Mouse (Mus musculus): ENCODE measurements around the gene Dmgdh. TPM values are rescaled to one million over a fixed set of nuclear protein-coding genes. Genes with fewer than 3 reads are reported as not detected.

Dmgdh gene
- polyA plus RNA-seq, 1 experiment from 2014 or later = 0.30 TPM

DNA sequence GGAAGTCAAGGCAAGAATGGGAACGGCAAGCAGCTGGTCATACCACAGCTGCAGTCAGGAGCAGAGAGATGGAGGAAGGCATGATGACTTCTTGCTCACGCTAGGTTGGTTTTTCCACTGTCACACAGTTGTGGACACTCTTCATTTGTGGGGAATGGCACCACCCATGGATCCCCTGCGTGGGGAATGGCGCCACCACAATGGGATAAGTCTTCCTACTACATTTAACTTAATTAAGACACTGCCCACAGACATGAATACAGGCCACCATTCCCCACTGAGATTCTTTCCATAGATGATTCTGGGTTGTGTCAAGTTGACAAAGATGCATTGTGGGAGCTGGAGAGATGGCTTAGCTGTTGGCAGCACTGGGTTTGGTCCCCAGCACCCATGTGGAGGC is 38.1 kb downstream of the Dmgdh start:
- no peak overlapping the region for H3K9ac ChIP-seq
- H3K9me3 ChIP-seq = no peaks in the 10 kb centered on the region
- no peak for ATAC-seq (ENCODE audit: low FRiP score, low read depth)
- no peak overlapping the region for H3K27ac ChIP-seq (replicated peaks)
- 92% methylated on average over 4 of the region's 4 CpGs for WGBS
- no peak overlapping the region for H3K4me3 ChIP-seq
- H3K4me1 ChIP-seq (replicated peaks) = no peaks in the 10 kb centered on the region
- no peak overlapping the region for H3K4me2 ChIP-seq
- no peaks in the 10 kb centered on the region for H3K27me3 ChIP-seq
- no peaks in the 10 kb centered on the region for H3K36me3 ChIP-seq

DNA sequence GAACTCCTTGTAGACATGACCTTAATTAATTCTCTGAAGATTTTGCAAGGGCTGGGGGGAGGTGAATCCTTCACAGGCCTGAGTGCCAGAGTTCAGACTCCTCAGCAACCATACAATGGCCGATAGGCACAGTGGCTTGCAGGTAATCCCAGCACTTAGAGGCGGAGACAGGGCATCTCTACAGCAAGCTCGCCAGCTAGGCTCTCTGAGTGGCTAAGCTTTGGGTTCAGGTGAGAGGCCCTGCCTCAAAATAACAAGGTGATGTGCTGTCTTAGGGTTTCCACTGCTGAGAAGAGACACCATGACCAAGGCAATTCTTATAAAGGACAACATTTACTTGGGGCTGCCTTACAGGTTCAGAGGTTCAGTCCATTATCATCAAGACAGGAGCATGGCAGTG is 39.6 kb downstream of the Dmgdh start:
- no peak for ATAC-seq (ENCODE audit: low FRiP score, low read depth)
- Histone ChIP-seq H3K4me1 (replicated peaks) (no peaks in the 10 kb centered on the region), H3K27ac (replicated peaks) (no peak overlapping the region), H3K4me3 (no peak overlapping the region), H3K9me3 (no peaks in the 10 kb centered on the region), H3K36me3 (no peaks in the 10 kb centered on the region), H3K9ac (no peak overlapping the region), H3K27me3 (no peaks in the 10 kb centered on the region), H3K4me2 (no peak overlapping the region)
- WGBS = 90% methylated on average over 3 of the region's 3 CpGs

DNA sequence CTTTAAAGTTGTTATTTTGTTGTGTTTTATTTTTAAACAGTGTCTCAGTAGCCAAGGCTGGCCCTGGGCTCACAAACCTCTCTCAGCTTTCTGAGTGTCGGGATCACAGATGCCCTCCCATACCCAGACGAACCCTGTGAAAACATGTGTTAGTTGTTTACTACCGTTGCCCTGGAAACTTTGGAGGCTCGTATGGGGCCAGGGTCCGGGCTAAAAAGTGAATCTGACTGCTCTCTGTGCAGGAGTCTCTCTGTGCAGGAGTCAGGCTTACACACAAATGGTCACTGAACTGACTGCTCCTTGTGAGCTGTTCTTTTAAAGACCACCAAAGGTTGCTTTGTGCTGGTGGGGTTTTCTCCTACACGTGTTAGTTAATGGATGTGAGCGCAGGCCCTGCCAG is 42.9 kb downstream of the Dmgdh start:
- no peak overlapping the region for H3K4me3 ChIP-seq
- ATAC-seq (ENCODE audit: low FRiP score, low read depth) = no peak
- H3K4me1 ChIP-seq (replicated peaks) = no peaks in the 10 kb centered on the region
- no peaks in the 10 kb centered on the region for H3K36me3 ChIP-seq
- H3K4me2 ChIP-seq = no peak overlapping the region
- H3K27ac ChIP-seq (replicated peaks) = no peak overlapping the region
- whole genome bisulfite sequencing = 44% methylated on average over 7 of the region's 7 CpGs
- H3K27me3 ChIP-seq = no peaks in the 10 kb centered on the region
- no peaks in the 10 kb centered on the region for H3K9me3 ChIP-seq
- H3K9ac ChIP-seq = no peak overlapping the region

DNA sequence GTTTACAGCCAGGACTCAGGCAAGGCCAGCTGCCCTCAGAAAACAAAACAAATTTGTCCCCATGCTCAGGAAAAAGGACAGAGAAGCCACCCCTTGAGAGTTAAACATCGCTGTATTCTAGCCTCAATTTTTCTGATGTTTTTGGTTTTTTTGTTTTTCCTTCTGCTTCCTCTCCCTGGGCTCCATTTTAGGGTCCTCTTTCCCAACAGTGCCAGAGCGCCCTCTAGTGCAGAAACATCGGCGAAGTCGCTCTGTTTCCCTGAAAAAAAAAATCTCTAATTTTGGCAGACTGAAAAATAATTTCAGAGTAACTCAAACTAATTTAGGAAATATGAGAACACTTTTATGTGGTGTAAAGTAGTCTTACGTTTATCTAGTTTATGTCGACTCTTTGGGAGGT is 44.7 kb downstream of the Dmgdh start:
- H3K9me3 ChIP-seq = no peaks in the 10 kb centered on the region
- ATAC-seq (ENCODE audit: low FRiP score, low read depth) = no peak
- no peaks in the 10 kb centered on the region for H3K4me1 ChIP-seq (replicated peaks)
- H3K9ac ChIP-seq = no peak overlapping the region
- H3K36me3 ChIP-seq = no peaks in the 10 kb centered on the region
- 6% methylated on average over 7 of the region's 7 CpGs for WGBS
- peak overlapping the region; percentile 20 for H3K4me2 ChIP-seq
- H3K4me3 ChIP-seq = no peak overlapping the region
- H3K27ac ChIP-seq (replicated peaks) = no peak overlapping the region
- H3K27me3 ChIP-seq = no peaks in the 10 kb centered on the region

DNA sequence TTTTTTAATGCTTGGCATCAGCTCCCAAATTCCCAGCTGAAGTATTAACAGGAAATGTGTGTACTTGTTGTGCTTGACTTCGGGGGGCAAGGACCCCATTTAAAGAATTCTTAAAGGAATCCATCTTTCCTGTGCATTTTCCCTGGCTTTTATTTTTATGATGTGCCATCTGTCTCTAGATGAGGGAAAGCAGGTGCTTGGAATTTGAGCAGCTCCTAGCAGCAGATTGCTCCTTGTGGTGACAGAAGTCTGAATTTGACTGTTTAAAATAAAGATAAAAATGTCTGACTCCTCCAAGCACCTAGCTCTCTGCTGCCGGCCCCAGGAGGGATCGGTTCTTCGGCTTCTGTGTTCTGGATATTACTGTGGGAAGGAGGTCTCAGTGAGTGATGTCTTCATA is 47.7 kb downstream of the Dmgdh start:
- no peak for ATAC-seq (ENCODE audit: low FRiP score, low read depth)
- no peaks in the 10 kb centered on the region for H3K4me1 ChIP-seq (replicated peaks)
- no peak overlapping the region for H3K4me2 ChIP-seq
- no peaks in the 10 kb centered on the region for H3K36me3 ChIP-seq
- no peak overlapping the region for H3K4me3 ChIP-seq
- no peak overlapping the region for H3K9ac ChIP-seq
- no peaks in the 10 kb centered on the region for H3K9me3 ChIP-seq
- H3K27ac ChIP-seq (replicated peaks) = no peak overlapping the region
- no peaks in the 10 kb centered on the region for H3K27me3 ChIP-seq
- WGBS = 79% methylated on average over 4 of the region's 4 CpGs

DNA sequence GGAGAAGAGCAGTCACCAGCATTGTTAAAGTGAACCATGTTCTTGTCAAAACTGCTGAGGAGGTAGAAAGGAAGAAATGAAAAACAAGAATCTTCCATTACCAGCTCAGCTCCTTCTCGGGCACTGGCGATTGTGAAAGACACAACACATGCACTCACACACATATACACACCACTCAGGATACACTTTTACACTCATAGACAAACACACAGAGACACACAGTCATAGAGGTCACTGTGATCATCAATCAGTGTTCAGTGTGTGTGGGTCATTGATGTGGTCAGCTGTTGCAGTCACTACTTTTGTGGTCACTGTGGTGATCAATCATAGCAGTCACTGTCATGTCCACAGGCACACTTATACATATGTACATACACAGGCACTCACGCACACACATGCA is 49.2 kb downstream of the Dmgdh start:
- WGBS = 92% methylated on average over 3 of the region's 3 CpGs

DNA sequence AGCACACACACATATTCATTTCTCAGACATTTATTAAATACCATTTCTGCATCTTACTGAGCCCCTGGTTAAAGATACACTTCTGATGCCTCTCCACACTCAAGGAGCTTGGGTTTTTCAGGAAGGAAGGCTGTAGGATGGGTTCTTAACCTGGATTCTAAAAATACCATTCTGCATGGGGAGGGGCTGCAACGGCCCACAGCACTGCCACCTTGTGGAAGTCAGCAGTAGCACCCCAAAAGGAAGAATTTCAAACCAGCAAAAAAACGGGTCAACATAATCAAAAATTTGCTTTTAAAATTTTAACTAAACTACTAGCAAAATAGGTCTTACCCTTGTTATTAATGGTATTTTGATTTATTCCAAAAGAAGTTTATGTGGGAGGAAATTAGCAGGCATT is 50.0 kb downstream of the Dmgdh start:
- Histone ChIP-seq H3K4me1 (replicated peaks) (no peaks in the 10 kb centered on the region), H3K9ac (no peak overlapping the region), H3K27ac (replicated peaks) (no peak overlapping the region), H3K36me3 (no peaks in the 10 kb centered on the region), H3K4me3 (no peak overlapping the region), H3K4me2 (no peak overlapping the region), H3K9me3 (no peaks in the 10 kb centered on the region), H3K27me3 (no peaks in the 10 kb centered on the region)
- no peak for ATAC-seq (ENCODE audit: low FRiP score, low read depth)
- 35% methylated on average over 2 of the region's 2 CpGs for WGBS

More for the DNA sequence above, 49.2 kb downstream of the Dmgdh start:
- 0 out of 2 replicates have a peak, but pooled peaks have one; percentile 51 for ATAC-seq (ENCODE audit: low FRiP score, low read depth)
- no peak overlapping the region for H3K9ac ChIP-seq
- no peaks in the 10 kb centered on the region for H3K9me3 ChIP-seq
- no peak overlapping the region for H3K4me2 ChIP-seq
- H3K27ac ChIP-seq (replicated peaks) = no peak overlapping the region
- H3K4me1 ChIP-seq (replicated peaks) = no peaks in the 10 kb centered on the region
- no peaks in the 10 kb centered on the region for H3K36me3 ChIP-seq
- H3K27me3 ChIP-seq = no peaks in the 10 kb centered on the region
- no peak overlapping the region for H3K4me3 ChIP-seq

DNA sequence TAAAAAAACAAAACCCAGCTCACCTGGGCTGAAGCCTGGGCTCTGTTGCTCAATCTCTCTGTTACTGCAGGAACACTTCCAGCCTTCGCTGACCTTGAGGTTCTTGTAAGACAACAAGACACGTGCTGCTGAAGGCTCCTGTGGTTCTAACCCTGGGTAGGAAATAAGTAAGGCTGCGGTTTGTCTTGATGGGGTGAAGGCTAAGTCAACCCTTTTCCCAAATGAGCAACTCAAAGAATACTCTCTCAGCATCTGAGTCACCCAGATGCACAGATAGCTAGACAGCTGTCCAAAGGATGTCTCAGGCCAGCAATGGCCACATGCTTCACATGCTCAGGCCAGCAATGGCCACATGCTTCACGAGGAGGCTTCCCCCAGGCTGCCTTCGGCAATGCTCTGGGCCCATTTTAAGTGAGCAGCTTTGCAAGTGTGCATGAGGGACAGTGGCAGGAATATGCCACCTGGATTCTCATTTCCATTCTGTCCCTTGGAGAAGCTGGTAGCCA is 61.0 kb downstream of the Dmgdh start:
- no peak for ATAC-seq (ENCODE audit: low FRiP score, low read depth)
- H3K9me3 ChIP-seq = no peaks in the 10 kb centered on the region
- no peak overlapping the region for H3K4me3 ChIP-seq
- H3K4me1 ChIP-seq (replicated peaks) = no peaks in the 10 kb centered on the region
- no peak overlapping the region for H3K27ac ChIP-seq (replicated peaks)
- H3K27me3 ChIP-seq = no peaks in the 10 kb centered on the region
- no peak overlapping the region for H3K9ac ChIP-seq
- WGBS = 88% methylated on average over 5 of the region's 5 CpGs
- H3K36me3 ChIP-seq = no peaks in the 10 kb centered on the region
- H3K4me2 ChIP-seq = no peak overlapping the region

DNA sequence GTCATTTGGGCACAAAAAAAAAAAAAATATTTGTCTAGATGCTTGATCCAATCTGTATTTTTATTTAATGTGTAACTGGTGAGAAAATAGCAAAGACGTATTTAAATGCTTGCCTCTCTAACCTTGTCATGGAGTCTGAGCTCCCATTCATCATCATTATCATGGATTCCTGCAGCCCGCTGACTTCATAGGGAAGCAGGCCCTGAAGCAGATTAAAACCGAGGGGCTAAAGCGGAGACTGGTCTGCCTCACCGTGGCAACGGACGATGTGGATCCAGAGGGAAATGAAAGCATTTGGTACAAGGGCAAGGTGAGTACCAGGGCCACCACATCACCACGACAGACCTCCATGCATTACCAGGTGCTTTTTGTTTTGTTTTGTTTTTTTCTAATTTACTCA is 69.9 kb downstream of the Dmgdh start:
- no peak overlapping the region for H3K4me3 ChIP-seq
- no peaks in the 10 kb centered on the region for H3K27me3 ChIP-seq
- H3K9me3 ChIP-seq = no peaks in the 10 kb centered on the region
- H3K36me3 ChIP-seq = no peaks in the 10 kb centered on the region
- no peaks in the 10 kb centered on the region; the same call in 1 of the 2 replicates for H3K4me1 ChIP-seq (replicated peaks)
- no peak for ATAC-seq (ENCODE audit: low FRiP score, low read depth)
- H3K4me2 ChIP-seq = no peak overlapping the region
- 0 out of 2 replicates have a peak overlapping the region, but pooled peaks have one; percentile 11 for H3K27ac ChIP-seq (replicated peaks)
- 19% methylated on average over 8 of the region's 8 CpGs for WGBS
- H3K9ac ChIP-seq = no peak overlapping the region

DNA sequence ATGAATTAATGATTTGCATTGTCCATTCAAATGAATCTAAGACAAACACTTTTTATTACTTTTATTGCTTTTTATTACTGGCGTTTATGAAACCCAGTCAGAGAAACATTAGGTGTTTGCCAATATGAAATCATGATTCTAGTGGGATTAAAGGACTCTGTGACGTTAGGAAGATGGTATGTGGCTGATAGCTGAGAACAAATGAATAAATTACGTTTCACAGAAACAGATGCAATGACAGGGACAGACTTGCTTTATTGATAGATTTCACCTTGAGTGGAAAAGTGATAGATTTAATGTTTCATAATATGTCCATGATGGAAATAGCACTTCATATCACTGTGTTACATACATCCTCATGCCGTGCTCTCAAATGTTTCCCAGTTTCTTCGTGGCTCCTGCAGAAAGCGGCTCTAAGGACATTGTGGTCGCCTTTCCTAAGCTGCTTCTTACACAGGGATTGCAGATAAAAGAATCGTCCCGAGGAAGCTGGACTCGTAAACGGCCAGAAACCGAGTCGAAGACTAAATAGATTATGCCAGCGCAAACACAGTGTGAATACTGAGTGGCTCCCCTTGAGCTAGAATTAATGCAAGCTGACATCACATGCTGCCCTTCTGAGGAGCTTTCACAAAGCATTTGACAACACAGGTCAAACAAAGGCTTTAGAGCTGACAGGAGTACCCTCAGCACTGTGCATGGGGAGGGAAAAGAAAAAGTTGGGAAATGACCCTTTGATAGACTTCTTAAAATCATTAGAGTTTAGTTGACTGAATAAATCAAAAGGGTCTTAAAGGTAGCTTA is 78.6 kb downstream of the Dmgdh start:
- 24% methylated on average over 14 of the region's 14 CpGs for WGBS
- peak; percentile 77 for ATAC-seq (ENCODE audit: low FRiP score, low read depth)
- H3K36me3 ChIP-seq = no peaks in the 10 kb centered on the region
- no peak overlapping the region for H3K4me3 ChIP-seq
- H3K27me3 ChIP-seq = no peaks in the 10 kb centered on the region
- H3K4me2 ChIP-seq = peak overlapping the region; percentile 39
- peaks cover 5% of the 10 kb centered on the region for H3K4me1 ChIP-seq (replicated peaks)
- H3K9ac ChIP-seq = no peak overlapping the region
- no peaks in the 10 kb centered on the region for H3K9me3 ChIP-seq
- H3K27ac ChIP-seq (replicated peaks) = peak overlapping the region; percentile 55

DNA sequence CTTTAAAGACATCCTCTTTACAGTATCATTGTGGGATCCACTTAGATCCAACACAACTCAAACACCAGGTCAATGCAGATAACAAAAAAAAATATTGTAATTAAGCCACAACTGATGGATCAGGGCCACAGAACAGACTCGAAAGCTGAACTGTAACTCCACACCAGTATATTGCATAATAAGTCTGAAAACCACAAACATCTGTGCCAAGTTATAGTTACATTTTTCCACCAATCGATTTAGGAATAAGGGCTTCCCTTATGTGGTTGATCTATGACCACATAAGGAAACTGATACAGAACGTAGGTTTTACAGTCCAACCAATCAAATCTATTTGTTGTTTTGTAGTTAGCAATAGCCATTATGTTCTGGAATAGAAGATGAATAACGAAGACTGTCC is 80.9 kb downstream of the Dmgdh start:
- 91% methylated on average over 4 of the region's 4 CpGs for WGBS
- Histone ChIP-seq H3K9me3 (no peaks in the 10 kb centered on the region), H3K4me2 (no peak overlapping the region), H3K4me1 (replicated peaks) (peaks cover 5% of the 10 kb centered on the region), H3K4me3 (no peak overlapping the region), H3K36me3 (no peaks in the 10 kb centered on the region), H3K9ac (no peak overlapping the region), H3K27me3 (no peaks in the 10 kb centered on the region), H3K27ac (replicated peaks) (no peak overlapping the region)
- no peak for ATAC-seq (ENCODE audit: low FRiP score, low read depth)

DNA sequence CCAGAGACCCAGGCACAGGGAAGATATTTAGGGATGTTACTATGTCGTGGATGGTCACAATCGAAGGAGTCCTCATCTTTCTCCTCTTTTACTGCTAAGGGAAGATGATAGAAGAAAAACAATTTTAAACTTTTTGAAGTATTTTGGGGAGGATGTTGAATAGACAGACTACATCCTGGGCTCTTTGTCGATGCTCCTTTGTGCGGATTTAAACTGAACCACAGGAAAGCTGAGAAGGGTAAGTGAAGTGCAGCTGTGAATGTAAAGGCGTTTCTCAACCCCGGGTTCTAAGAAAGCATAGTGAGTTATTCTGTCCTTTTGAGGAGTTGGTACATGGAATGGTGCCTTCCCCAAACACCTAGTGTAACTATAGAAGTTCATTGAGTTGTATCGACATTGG is 82.4 kb downstream of the Dmgdh start:
- no peaks in the 10 kb centered on the region for H3K9me3 ChIP-seq
- H3K9ac ChIP-seq = no peak overlapping the region
- no peaks in the 10 kb centered on the region for H3K36me3 ChIP-seq
- H3K27me3 ChIP-seq = no peaks in the 10 kb centered on the region
- H3K4me3 ChIP-seq = no peak overlapping the region
- 92% methylated on average over 7 of the region's 7 CpGs for WGBS
- ATAC-seq (ENCODE audit: low FRiP score, low read depth) = no peak
- peaks cover 5% of the 10 kb centered on the region for H3K4me1 ChIP-seq (replicated peaks)
- no peak overlapping the region for H3K4me2 ChIP-seq
- H3K27ac ChIP-seq (replicated peaks) = no peak overlapping the region

DNA sequence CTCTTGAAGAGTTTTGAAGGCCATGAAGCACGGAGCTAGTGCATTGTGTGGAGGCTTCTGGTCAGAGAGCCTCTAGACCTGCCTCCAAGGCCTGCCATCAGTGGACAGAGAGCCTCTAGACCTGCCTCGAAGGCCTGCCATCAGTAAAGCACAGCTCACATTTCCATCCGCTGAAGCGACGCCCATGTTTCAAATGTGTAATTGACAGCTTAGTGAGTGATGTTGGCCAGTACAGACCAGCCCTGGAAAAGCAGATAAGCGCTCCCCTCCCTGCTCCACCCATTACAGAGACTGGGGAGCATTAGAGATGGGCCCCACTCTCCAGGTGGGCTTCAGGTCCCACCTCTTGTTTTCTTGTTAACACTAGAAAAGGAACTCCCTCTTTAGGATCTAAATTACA is 83.3 kb downstream of the Dmgdh start:
- Histone ChIP-seq H3K27ac (replicated peaks) (no peak overlapping the region), H3K9me3 (no peaks in the 10 kb centered on the region), H3K4me3 (no peak overlapping the region), H3K9ac (no peak overlapping the region), H3K36me3 (no peaks in the 10 kb centered on the region), H3K27me3 (no peaks in the 10 kb centered on the region), H3K4me2 (no peak overlapping the region), H3K4me1 (replicated peaks) (peaks cover 5% of the 10 kb centered on the region)
- 93% methylated on average over 6 of the region's 6 CpGs for WGBS
- no peak for ATAC-seq (ENCODE audit: low FRiP score, low read depth)

Data from hindbrain, embryonic 15.5 days (tissue).